Mouse (Mus musculus): ENCODE results near the gene Gm10271. TPM values are rescaled to one million over a fixed set of nuclear protein-coding genes. Genes with fewer than 3 reads are reported as not detected.
A peak's percentile ranks its signal among the peaks of the same experiment; 100 is the strongest.

Gene Gm10271
- polyA plus RNA-seq, 1 experiment from 2014 or later = not detected

- Histone ChIP-seq H3K4me3 (ENCODE audit: low read depth, low read length) (no peak overlapping the region), H3K36me3 (ENCODE audit: control insufficient read depth, insufficient read depth, low read length) (peaks cover 5% of the 10 kb centered on the region; the same call in 1 of the 2 replicates), H3K4me1 (ENCODE audit: control insufficient read depth, insufficient read depth, low read length) (no peaks in the 10 kb centered on the region), H3K27ac (ENCODE audit: low read length) (no peak overlapping the region), H3K9ac (replicated peaks; ENCODE audit: low read depth, low read length) (no peak overlapping the region), H3K9me3 (ENCODE audit: control insufficient read depth, low read depth, low read length) (no peaks in the 10 kb centered on the region), H3K27me3 (ENCODE audit: control insufficient read depth, insufficient read depth, low read length) (no peaks in the 10 kb centered on the region), H3K4me2 (replicated peaks; ENCODE audit: low read depth, low read length) (no peak overlapping the region)
- WGBS = 76% methylated on average over 15 of the region's 15 CpGs
- no peak for ATAC-seq (ENCODE audit: insufficient number of reproducible peaks, insufficient read depth, low FRiP score, low read depth)
Measured at GRCm38 (mm10) chr10:116922161-116922560, 50.2 kb downstream of the Gm10271 start.

- H3K9me3 ChIP-seq (ENCODE audit: control insufficient read depth, low read depth, low read length) = no peaks in the 10 kb centered on the region
- no peak overlapping the region for H3K27ac ChIP-seq (ENCODE audit: low read length)
- 86% methylated on average over 15 of the region's 15 CpGs for WGBS
- peaks cover 5% of the 10 kb centered on the region for H3K36me3 ChIP-seq (ENCODE audit: control insufficient read depth, insufficient read depth, low read length)
- H3K4me3 ChIP-seq (ENCODE audit: low read depth, low read length) = no peak overlapping the region
- no peaks in the 10 kb centered on the region for H3K27me3 ChIP-seq (ENCODE audit: control insufficient read depth, insufficient read depth, low read length)
- no peak overlapping the region for H3K9ac ChIP-seq (replicated peaks; ENCODE audit: low read depth, low read length)
- H3K4me1 ChIP-seq (ENCODE audit: control insufficient read depth, insufficient read depth, low read length) = no peaks in the 10 kb centered on the region
- H3K4me2 ChIP-seq (replicated peaks; ENCODE audit: low read depth, low read length) = no peak overlapping the region
- ATAC-seq (ENCODE audit: insufficient number of reproducible peaks, insufficient read depth, low FRiP score, low read depth) = no peak
Measured at GRCm38 (mm10) chr10:116921416-116921815, 51.0 kb downstream of the Gm10271 start.

- Histone ChIP-seq H3K4me1 (ENCODE audit: control insufficient read depth, insufficient read depth, low read length) (no peaks in the 10 kb centered on the region), H3K9me3 (ENCODE audit: control insufficient read depth, low read depth, low read length) (no peaks in the 10 kb centered on the region), H3K27me3 (ENCODE audit: control insufficient read depth, insufficient read depth, low read length) (no peaks in the 10 kb centered on the region), H3K27ac (ENCODE audit: low read length) (no peak overlapping the region), H3K4me2 (replicated peaks; ENCODE audit: low read depth, low read length) (no peak overlapping the region), H3K4me3 (ENCODE audit: low read depth, low read length) (no peak overlapping the region), H3K9ac (replicated peaks; ENCODE audit: low read depth, low read length) (no peak overlapping the region), H3K36me3 (ENCODE audit: control insufficient read depth, insufficient read depth, low read length) (peaks cover 5% of the 10 kb centered on the region)
- 92% methylated on average over 8 of the region's 8 CpGs for WGBS
- ATAC-seq (ENCODE audit: insufficient number of reproducible peaks, insufficient read depth, low FRiP score, low read depth) = no peak
Measured at GRCm38 (mm10) chr10:116920641-116921040, 51.8 kb downstream of the Gm10271 start.

GRCm38 (mm10) chr10:116919368-116920317, 52.8 kb downstream of the Gm10271 start:
- no peak overlapping the region for H3K4me2 ChIP-seq (replicated peaks; ENCODE audit: low read depth, low read length)
- no peak overlapping the region for H3K27ac ChIP-seq (ENCODE audit: low read length)
- no peak overlapping the region for H3K4me3 ChIP-seq (ENCODE audit: low read depth, low read length)
- no peak overlapping the region for H3K9ac ChIP-seq (replicated peaks; ENCODE audit: low read depth, low read length)
- H3K36me3 ChIP-seq (ENCODE audit: control insufficient read depth, insufficient read depth, low read length) = peaks cover 9% of the 10 kb centered on the region
- WGBS = 88% methylated on average over 25 of the region's 25 CpGs
- ATAC-seq (ENCODE audit: insufficient number of reproducible peaks, insufficient read depth, low FRiP score, low read depth) = no peak
- H3K4me1 ChIP-seq (ENCODE audit: control insufficient read depth, insufficient read depth, low read length) = no peaks in the 10 kb centered on the region
- H3K9me3 ChIP-seq (ENCODE audit: control insufficient read depth, low read depth, low read length) = no peaks in the 10 kb centered on the region
- H3K27me3 ChIP-seq (ENCODE audit: control insufficient read depth, insufficient read depth, low read length) = no peaks in the 10 kb centered on the region

- no peaks in the 10 kb centered on the region for H3K27me3 ChIP-seq (ENCODE audit: control insufficient read depth, insufficient read depth, low read length)
- H3K9ac ChIP-seq (replicated peaks; ENCODE audit: low read depth, low read length) = no peak overlapping the region
- H3K9me3 ChIP-seq (ENCODE audit: control insufficient read depth, low read depth, low read length) = no peaks in the 10 kb centered on the region
- H3K4me2 ChIP-seq (replicated peaks; ENCODE audit: low read depth, low read length) = no peak overlapping the region
- peaks cover 9% of the 10 kb centered on the region for H3K36me3 ChIP-seq (ENCODE audit: control insufficient read depth, insufficient read depth, low read length)
- H3K4me3 ChIP-seq (ENCODE audit: low read depth, low read length) = no peak overlapping the region
- WGBS = 82% methylated on average over 8 of the region's 8 CpGs
- H3K4me1 ChIP-seq (ENCODE audit: control insufficient read depth, insufficient read depth, low read length) = no peaks in the 10 kb centered on the region
- H3K27ac ChIP-seq (ENCODE audit: low read length) = no peak overlapping the region
- ATAC-seq (ENCODE audit: insufficient number of reproducible peaks, insufficient read depth, low FRiP score, low read depth) = no peak
Measured at GRCm38 (mm10) chr10:116916581-116916980, 55.8 kb downstream of the Gm10271 start.

GRCm38 (mm10) chr10:116915286-116915685, 57.1 kb downstream of the Gm10271 start:
- H3K4me3 ChIP-seq (ENCODE audit: low read depth, low read length) = no peak overlapping the region
- H3K27ac ChIP-seq (ENCODE audit: low read length) = no peak overlapping the region
- H3K36me3 ChIP-seq (ENCODE audit: control insufficient read depth, insufficient read depth, low read length) = peaks cover 10% of the 10 kb centered on the region
- H3K4me1 ChIP-seq (ENCODE audit: control insufficient read depth, insufficient read depth, low read length) = no peaks in the 10 kb centered on the region
- no peak for ATAC-seq (ENCODE audit: insufficient number of reproducible peaks, insufficient read depth, low FRiP score, low read depth)
- H3K9ac ChIP-seq (replicated peaks; ENCODE audit: low read depth, low read length) = no peak overlapping the region
- H3K9me3 ChIP-seq (ENCODE audit: control insufficient read depth, low read depth, low read length) = no peaks in the 10 kb centered on the region
- 93% methylated on average over 8 of the region's 8 CpGs for WGBS
- H3K4me2 ChIP-seq (replicated peaks; ENCODE audit: low read depth, low read length) = no peak overlapping the region
- H3K27me3 ChIP-seq (ENCODE audit: control insufficient read depth, insufficient read depth, low read length) = no peaks in the 10 kb centered on the region

GRCm38 (mm10) chr10:116914586-116914985, 57.8 kb downstream of the Gm10271 start:
- H3K4me3 ChIP-seq (ENCODE audit: low read depth, low read length) = no peak overlapping the region
- no peaks in the 10 kb centered on the region for H3K4me1 ChIP-seq (ENCODE audit: control insufficient read depth, insufficient read depth, low read length)
- H3K9me3 ChIP-seq (ENCODE audit: control insufficient read depth, low read depth, low read length) = no peaks in the 10 kb centered on the region
- H3K9ac ChIP-seq (replicated peaks; ENCODE audit: low read depth, low read length) = no peak overlapping the region
- WGBS = 82% methylated on average over 9 of the region's 9 CpGs
- no peak for ATAC-seq (ENCODE audit: insufficient number of reproducible peaks, insufficient read depth, low FRiP score, low read depth)
- no peak overlapping the region for H3K4me2 ChIP-seq (replicated peaks; ENCODE audit: low read depth, low read length)
- H3K27me3 ChIP-seq (ENCODE audit: control insufficient read depth, insufficient read depth, low read length) = no peaks in the 10 kb centered on the region
- peaks cover 17% of the 10 kb centered on the region for H3K36me3 ChIP-seq (ENCODE audit: control insufficient read depth, insufficient read depth, low read length)
- H3K27ac ChIP-seq (ENCODE audit: low read length) = no peak overlapping the region

GRCm38 (mm10) chr10:116913647-116914273, 58.6 kb downstream of the Gm10271 start:
- peak; percentile 60 for ATAC-seq (ENCODE audit: insufficient number of reproducible peaks, insufficient read depth, low FRiP score, low read depth)
- Histone ChIP-seq H3K36me3 (ENCODE audit: control insufficient read depth, insufficient read depth, low read length) (peaks cover 22% of the 10 kb centered on the region), H3K27me3 (ENCODE audit: control insufficient read depth, insufficient read depth, low read length) (no peaks in the 10 kb centered on the region), H3K27ac (ENCODE audit: low read length) (peak overlapping the region; percentile 45), H3K4me1 (ENCODE audit: control insufficient read depth, insufficient read depth, low read length) (no peaks in the 10 kb centered on the region), H3K4me3 (ENCODE audit: low read depth, low read length) (no peak overlapping the region), H3K9ac (replicated peaks; ENCODE audit: low read depth, low read length) (no peak overlapping the region), H3K4me2 (replicated peaks; ENCODE audit: low read depth, low read length) (no peak overlapping the region), H3K9me3 (ENCODE audit: control insufficient read depth, low read depth, low read length) (no peaks in the 10 kb centered on the region)
- WGBS = 73% methylated on average over 17 of the region's 17 CpGs
